Mouse (Mus musculus): ENCODE data around the gene Lgals9. TPM values are rescaled to one million over a fixed set of nuclear protein-coding genes. Genes with fewer than 3 reads are reported as not detected.

The Lgals9 gene
- total RNA-seq, 2 experiments from 2014 or later: 73.6 to 478 TPM

- no peak for ATAC-seq (replicated peaks; ENCODE audit: poor library complexity)
Measured at GRCm38 (mm10) chr11:78978176-78979019, 6.3 kb downstream of the Lgals9 start.

- ATAC-seq (replicated peaks; ENCODE audit: poor library complexity): no peak
Measured at GRCm38 (mm10) chr11:78976731-78977510, 7.8 kb downstream of the Lgals9 start.

- ATAC-seq (replicated peaks; ENCODE audit: poor library complexity): peak; percentile 50
Measured at GRCm38 (mm10) chr11:78973381-78974150, 11.2 kb downstream of the Lgals9 start.

GRCm38 (mm10) chr11:78972811-78973351 is 11.9 kb downstream of the Lgals9 start:
- ATAC-seq (replicated peaks; ENCODE audit: poor library complexity): 0 out of 2 replicates have a peak, but pooled peaks have one; percentile 24

- no peak for ATAC-seq (replicated peaks; ENCODE audit: poor library complexity)
Measured at GRCm38 (mm10) chr11:78972328-78972727, 12.4 kb downstream of the Lgals9 start.

- ATAC-seq (replicated peaks; ENCODE audit: poor library complexity): no peak
Measured at GRCm38 (mm10) chr11:78971746-78972145, 13.0 kb downstream of the Lgals9 start.

GRCm38 (mm10) chr11:78971096-78971495 is 13.7 kb downstream of the Lgals9 start:
- no peak for ATAC-seq (replicated peaks; ENCODE audit: poor library complexity)

GRCm38 (mm10) chr11:78968121-78968520 is 16.6 kb downstream of the Lgals9 start:
- ATAC-seq (replicated peaks; ENCODE audit: poor library complexity): no peak

- ATAC-seq (replicated peaks; ENCODE audit: poor library complexity): peak; percentile 91
Measured at GRCm38 (mm10) chr11:78967371-78967770, 17.4 kb downstream of the Lgals9 start.

- 0 out of 2 replicates have a peak, but pooled peaks have one; percentile 27 for ATAC-seq (replicated peaks; ENCODE audit: poor library complexity)
Measured at GRCm38 (mm10) chr11:78961221-78961620, 23.5 kb downstream of the Lgals9 start.

- peak; percentile 36; the same call in 1 of the 2 replicates for ATAC-seq (replicated peaks; ENCODE audit: poor library complexity)
Measured at GRCm38 (mm10) chr11:78959841-78960520, 24.8 kb downstream of the Lgals9 start.

GRCm38 (mm10) chr11:78959367-78959766 is 25.4 kb downstream of the Lgals9 start:
- ATAC-seq (replicated peaks; ENCODE audit: poor library complexity): no peak

- peak; percentile 54 for ATAC-seq (replicated peaks; ENCODE audit: poor library complexity)
Measured at GRCm38 (mm10) chr11:78956260-78956659, 28.5 kb downstream of the Lgals9 start.

- peak; percentile 72 for ATAC-seq (replicated peaks; ENCODE audit: poor library complexity)
Measured at GRCm38 (mm10) chr11:78952467-78952866, 32.3 kb downstream of the Lgals9 start.

- peak; percentile 43 for ATAC-seq (replicated peaks; ENCODE audit: poor library complexity)
Measured at GRCm38 (mm10) chr11:78950365-78950764, 34.4 kb downstream of the Lgals9 start.

- no peak for ATAC-seq (replicated peaks; ENCODE audit: poor library complexity)
Measured at GRCm38 (mm10) chr11:78943083-78943482, 41.7 kb downstream of the Lgals9 start.

- ATAC-seq (replicated peaks; ENCODE audit: poor library complexity): no peak
Measured at GRCm38 (mm10) chr11:78935178-78935577, 49.6 kb downstream of the Lgals9 start.

GRCm38 (mm10) chr11:78934727-78935126 is 50.0 kb downstream of the Lgals9 start:
- no peak for ATAC-seq (replicated peaks; ENCODE audit: poor library complexity)

- no peak for ATAC-seq (replicated peaks; ENCODE audit: poor library complexity)
Measured at GRCm38 (mm10) chr11:78934307-78934706, 50.4 kb downstream of the Lgals9 start.

- ATAC-seq (replicated peaks; ENCODE audit: poor library complexity): no peak
Measured at GRCm38 (mm10) chr11:78929345-78929744, 55.4 kb downstream of the Lgals9 start.
